Mouse (Mus musculus) layer of hippocampus, postnatal 14 days (tissue): Measurements from ENCODE around the gene Prex1. TPM values are rescaled to one million over a fixed set of nuclear protein-coding genes. Genes with fewer than 3 reads are reported as not detected.

ENCODE experiments used
- DNase-seq, 2 experiments: peaks; one replicate each; pipeline ENCODE4 v3.0.0; 2021 to 2022; ENCODE audit warnings: low spot score in 2 of 2, mixed read lengths in 1 of 2
- total RNA-seq, 2 experiments: library from RNA; stranded (reverse); gene quantifications; 2 replicates each; pipeline ENCODE4 v1.2.3; 2021

Gene Prex1
- total RNA-seq, 2 experiments from 2014 or later: 88.0 to 89.3 TPM

DNA sequence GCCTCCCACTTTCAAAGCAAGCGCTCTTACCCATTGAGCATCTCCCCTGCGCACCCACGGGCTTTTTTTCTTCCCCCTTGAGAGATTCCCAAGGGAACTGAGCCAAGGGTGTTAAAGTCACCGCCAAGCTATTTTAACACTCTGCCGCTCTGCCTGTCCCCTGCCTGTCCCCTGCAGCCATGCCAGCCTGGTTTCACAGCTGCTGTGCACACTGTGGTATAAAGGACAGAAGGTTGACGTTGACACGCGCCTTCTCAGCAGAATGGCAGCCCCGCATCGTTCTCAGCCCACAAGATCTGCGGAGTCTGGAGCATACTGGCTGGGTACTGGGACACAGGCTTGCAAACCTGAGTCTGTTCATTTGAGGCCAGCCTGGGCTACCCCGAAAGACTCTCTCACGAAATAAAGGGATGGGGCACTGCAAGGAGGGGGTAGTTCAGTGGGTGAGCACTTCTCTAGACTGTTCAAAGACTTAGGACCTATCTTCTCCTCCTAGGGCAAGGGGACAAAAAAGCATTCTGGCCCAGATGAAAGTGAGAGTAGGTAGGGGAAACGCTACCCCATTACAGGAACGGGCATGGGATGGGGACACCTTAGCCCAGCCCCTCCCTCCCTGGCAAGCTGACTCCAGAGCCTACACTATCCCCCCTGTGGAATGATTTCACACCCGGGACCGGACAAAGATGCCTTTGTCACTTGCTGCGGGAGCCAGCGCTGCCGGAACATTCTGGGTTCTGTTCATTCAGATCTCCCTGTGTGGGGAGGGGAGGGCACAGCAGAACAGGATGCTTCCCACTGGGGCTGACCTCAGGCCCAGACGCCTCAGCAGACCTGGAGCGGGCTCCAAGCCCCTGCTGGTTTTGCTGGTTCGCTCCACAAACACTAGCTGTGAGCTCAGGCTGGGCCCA, 21.8 kb downstream of the Prex1 start:
- peak; percentile 48 to 84 for DNase-seq

- no peak for DNase-seq
Measured at GRCm38 (mm10) chr2:166686917-166687316, 26.7 kb downstream of the Prex1 start.

GRCm38 (mm10) chr2:166685824-166686223, 27.8 kb downstream of the Prex1 start:
- no peak for DNase-seq

- DNase-seq: no peak
Measured at GRCm38 (mm10) chr2:166683885-166684544, 29.6 kb downstream of the Prex1 start.

- peak in 1 of 2 experiments; percentile 76 for DNase-seq
Measured at GRCm38 (mm10) chr2:166682866-166683265, 30.8 kb downstream of the Prex1 start.

DNA sequence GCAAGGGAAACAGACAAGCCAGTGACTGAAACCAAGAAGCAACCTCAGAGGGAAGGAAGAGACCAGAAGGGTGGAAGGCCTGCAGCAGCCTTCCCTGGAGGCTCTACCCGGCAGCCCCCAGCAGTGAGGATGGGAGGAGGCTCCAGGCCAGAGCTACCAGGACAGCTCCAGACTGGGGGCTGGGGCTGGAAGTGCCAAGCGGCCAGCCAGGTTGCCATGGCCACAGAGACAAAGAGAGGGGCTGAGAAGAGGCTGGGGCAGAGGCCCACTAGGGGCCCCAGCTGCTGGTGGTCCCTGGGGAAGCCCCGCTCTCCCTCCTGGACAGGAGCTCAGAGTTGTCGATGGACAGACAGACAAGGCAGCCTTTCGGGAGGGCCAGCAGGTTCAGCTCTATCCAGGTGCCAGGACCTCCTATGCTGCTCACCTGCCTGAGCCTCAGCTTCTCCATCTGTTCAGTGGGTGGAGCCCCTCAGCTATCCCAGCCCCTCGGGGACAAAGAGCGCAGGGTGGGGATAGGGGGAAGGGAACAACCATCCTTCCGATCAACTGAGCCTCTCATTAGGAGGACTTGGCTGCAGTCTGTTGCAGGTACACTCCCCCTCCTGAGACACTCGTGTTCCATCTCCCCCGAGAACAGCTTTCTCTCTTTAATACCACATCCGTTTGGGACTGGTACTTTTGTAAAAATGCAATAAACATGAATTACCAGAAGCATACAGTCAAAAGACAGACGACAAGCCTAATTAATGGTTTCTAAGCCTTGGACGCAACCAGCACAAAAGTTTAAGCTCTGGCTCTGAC, 34.5 kb downstream of the Prex1 start:
- DNase-seq: peak in 1 of 2 experiments; percentile 46

DNA sequence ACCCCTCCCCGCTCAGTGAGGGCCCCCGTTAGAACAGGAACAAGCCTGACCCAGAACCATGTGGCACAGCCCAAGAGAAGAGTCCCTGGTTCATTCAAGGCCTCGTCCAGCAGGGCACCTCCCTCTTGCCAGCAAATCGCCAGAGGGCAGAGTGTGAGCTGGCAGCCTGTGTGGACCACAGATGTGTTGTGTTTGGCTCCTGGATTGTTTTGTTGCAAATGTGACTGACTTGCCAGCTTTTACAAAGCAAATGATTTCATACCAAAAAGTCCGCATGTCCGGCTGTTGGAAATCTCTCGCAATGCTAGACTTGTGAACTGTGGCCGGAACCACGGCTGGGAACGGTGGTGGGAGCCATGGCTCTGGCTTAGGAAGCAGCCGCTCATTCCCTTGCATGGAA, 36.7 kb downstream of the Prex1 start:
- peak in 1 of 2 experiments; percentile 60 for DNase-seq

GRCm38 (mm10) chr2:166676498-166676897, 37.1 kb downstream of the Prex1 start:
- DNase-seq: peak; percentile 61 to 62

GRCm38 (mm10) chr2:166675588-166676444, 37.8 kb downstream of the Prex1 start:
- no peak for DNase-seq

DNA sequence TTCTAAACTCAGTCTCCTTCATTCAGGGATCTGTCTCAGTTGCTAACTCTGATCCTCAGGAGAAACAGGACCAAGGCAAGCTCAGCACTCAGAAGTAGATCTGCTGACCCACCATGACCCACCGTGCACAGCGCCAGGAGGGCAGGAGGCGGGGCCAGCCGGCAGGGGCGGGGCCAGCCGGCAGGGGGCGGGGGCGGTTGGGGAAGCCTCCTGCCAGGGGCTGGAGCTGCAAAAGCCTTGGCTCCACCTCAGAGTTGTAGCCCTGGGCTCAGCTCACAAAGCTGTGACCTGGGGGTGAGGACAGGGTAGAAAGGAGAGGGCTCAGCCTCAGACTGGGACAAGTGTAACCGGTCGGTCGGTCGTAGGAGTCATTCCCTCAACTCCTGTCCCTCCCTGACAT, 38.9 kb downstream of the Prex1 start:
- no peak for DNase-seq

DNA sequence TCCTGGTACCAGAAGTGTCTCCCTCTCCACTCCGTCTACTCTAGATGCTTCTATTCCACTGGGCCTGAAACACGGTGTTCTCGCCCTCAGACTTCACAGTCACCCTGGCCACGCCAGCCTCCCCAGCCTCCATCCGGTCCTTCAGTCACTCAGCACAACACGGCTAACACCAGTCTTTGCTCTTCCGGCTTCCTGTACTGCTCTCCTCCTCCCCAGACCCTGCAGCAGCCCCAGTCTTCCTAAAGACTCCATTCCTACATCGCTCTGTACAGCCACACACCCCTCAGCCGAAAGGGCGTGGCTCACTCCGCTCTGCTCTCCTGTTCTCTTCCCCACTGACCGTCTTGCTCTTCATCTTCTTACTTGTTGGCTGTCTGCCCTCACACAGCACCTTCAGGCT, 39.7 kb downstream of the Prex1 start:
- no peak for DNase-seq

DNA sequence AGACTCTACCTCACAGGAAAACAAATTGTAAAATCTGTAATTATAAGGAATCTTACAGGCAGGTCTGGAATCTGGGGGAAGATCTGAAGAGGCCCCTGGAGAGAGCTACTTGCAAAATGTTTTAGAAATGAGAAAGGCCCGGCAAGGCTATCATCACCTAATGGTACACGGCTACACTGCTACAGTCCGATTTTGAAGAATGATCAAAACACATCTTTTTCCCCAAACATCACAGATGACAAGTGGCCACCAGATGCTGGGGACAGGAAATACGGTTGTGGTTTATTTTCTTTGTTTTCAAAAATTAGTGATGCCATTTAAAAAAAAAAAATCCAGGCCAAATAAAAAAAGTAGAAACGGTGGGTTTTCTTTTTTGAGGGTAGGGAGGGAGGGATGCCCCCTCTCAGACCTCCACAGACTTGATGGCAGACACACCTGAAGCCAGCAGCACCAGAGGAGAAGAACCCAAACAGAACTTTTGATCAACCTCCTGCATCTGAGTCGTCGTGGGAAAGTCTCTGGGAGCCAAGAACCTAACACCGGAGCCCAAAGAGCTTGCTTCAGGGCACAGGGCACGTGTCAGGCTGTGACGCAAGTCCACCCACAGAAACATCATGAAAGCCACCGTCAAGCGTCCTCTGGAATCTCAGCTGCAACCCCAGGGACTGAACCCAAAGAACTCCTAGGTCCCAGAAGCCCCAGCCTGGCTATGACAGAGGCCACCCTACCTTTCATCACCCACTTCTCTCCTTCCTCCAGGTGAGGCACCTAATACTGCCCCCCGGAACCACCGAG, 41.3 kb downstream of the Prex1 start:
- no peak for DNase-seq

DNA sequence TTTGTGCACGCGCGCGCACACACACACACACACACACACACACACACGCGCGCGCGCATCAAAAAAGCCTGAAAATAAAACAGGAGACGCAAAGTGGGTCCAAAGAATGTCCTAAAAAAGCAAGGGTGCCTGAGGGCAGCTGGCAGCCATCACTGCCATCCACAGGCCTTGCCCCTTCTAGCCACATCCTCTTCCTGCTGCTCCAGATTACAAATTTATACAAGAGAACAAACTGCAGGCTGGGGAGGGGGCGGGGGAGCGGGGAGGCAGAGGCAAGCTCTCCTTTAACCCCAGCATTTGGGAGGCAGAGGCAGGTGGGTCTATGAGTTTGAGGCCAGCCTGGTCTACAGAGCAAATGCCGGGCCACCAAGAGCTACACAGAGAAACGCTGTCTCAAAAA, 42.0 kb downstream of the Prex1 start:
- no peak for DNase-seq

DNA sequence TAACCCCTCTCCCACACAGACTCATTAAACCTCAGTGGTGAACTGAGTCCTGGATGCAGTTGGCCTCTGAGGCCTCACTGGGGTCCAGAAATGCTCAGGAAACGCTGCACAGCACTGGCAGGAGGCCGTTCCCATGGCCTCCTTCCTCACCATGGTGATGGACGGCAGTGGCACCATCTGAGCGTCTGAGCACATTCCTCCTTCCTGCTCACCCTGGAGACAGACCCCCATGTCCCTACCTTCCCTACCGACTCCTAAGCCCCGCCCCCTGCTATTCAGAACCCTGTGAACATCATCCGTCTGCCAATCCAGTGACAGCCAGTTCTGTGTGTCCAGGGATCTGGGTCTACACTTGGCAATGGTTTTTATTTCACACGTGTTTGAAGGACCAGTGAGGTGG, 42.6 kb downstream of the Prex1 start:
- peak in 1 of 2 experiments; percentile 56 for DNase-seq

GRCm38 (mm10) chr2:166669922-166670321, 43.7 kb downstream of the Prex1 start:
- DNase-seq: no peak

- no peak for DNase-seq
Measured at GRCm38 (mm10) chr2:166667790-166668695, 45.6 kb downstream of the Prex1 start.

DNA sequence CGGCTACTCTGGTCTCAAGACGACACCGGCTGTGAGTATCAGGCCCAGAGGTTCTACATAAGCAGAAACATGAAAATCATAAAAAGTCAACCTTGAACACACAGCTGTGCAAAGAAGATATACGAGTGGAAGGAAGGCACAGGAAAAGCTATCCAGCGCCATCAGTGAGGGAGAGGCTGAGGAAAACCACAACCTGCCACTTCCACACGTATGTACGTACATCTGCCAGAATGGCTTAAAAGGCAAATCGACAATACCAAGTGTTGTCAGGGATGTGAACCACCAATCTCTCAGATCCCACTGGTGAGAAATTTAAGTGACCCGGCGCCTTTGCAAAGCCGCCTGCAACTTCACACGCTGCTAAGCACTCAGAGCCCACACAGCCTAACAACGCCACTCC, 47.5 kb downstream of the Prex1 start:
- DNase-seq: no peak

DNA sequence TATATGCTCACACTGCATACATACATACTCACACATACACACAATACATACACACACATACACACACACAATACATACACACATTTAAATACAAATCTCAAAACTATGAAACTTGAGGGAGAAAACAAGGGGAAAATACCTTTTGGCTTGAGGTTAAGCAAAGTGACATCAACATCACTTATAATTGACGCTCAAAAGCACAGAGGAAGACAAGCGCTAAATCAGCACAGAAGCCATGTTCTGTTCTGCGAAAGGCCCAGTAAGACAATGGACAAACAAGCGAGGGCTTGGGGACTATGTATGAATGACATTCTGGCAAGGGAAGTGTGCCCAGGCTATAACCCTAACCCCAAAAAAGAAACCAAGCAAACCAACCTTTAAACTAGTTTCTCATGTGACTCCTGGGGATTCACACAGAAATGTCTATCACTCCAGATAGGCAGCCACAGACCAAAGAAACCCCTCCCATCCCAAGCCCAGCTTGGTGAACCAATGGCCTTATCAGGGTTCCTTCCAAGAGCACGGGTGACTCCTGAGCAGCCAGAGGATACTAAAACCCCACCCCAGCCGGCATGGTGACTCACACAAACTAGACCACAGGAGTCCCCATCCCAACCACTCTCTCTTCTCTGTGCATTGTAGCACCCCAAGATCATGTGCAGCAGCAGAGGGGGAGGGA, 48.2 kb downstream of the Prex1 start:
- DNase-seq: no peak
